Mouse (Mus musculus) left cerebral cortex, adult 2 months (tissue): ENCODE data around the gene Col18a1. TPM values are rescaled to one million over a fixed set of nuclear protein-coding genes. Genes with fewer than 3 reads are reported as not detected.
A peak's percentile ranks its signal among the peaks of the same experiment; 100 is the strongest.

ENCODE experiments used
- DNase-seq, 2 experiments: peaks; one replicate each; pipeline ENCODE4 v3.0.0; 2021 to 2022; ENCODE audit warnings: low spot score in 2 of 2, mixed read lengths in 1 of 2; ENCODE audit errors: extremely low spot score in 1 of 2
- H3K27ac ChIP-seq: fragments of 200-600 bp; 2 replicates; pipeline ENCODE4 v1.8.1; 2022
- H3K4me3 ChIP-seq: fragments of 200-600 bp; 2 replicates; pipeline ENCODE4 v1.8.1; 2022
- CTCF ChIP-seq: fragments of 200-600 bp; IDR thresholded peaks from 2 replicates; pipeline ENCODE4 v1.8.1; 2022; ENCODE audit warnings: antibody characterized with exemption, mild to moderate bottlenecking, moderate library complexity
- intact Hi-C: fragments of 180-260 bp; cut with DNase I; formaldehyde crosslinking; loops from one replicate; pipeline ENCODE4 v1.15.1; 2025
- total RNA-seq, 2 experiments: library from RNA; stranded (reverse); gene quantifications; 2 replicates each; pipeline ENCODE4 v1.2.3; 2021

Gene Col18a1
- total RNA-seq, 2 experiments from 2014 or later = 3.6 to 3.8 TPM

- H3K4me3 ChIP-seq = no peak overlapping the region
- H3K27ac ChIP-seq = no peak overlapping the region
- no peak for TF ChIP-seq CTCF
- no peak for DNase-seq
- intact Hi-C loops = no loop called here
Measured at GRCm38 (mm10) chr10:77170400-77170799, 4.1 kb upstream of the Col18a1 start.

- Histone ChIP-seq H3K4me3 (peak overlapping the region; percentile 39), H3K27ac (no peak overlapping the region)
- intact Hi-C loops = no loop called here
- DNase-seq = no peak
- no peak for TF ChIP-seq CTCF
Measured at GRCm38 (mm10) chr10:77165318-77165945, 916 bp downstream of the Col18a1 start.

- Histone ChIP-seq H3K4me3 (no peak overlapping the region), H3K27ac (no peak overlapping the region)
- no peak for DNase-seq
- no peak for TF ChIP-seq CTCF
- intact Hi-C loops = no loop called here
Measured at GRCm38 (mm10) chr10:77164437-77165052, 1.8 kb downstream of the Col18a1 start.

GRCm38 (mm10) chr10:77164041-77164436 lies 2.3 kb downstream of the Col18a1 start:
- no peak for DNase-seq
- no peak for TF ChIP-seq CTCF
- intact Hi-C loops = no loop called here
- no peak overlapping the region for H3K27ac ChIP-seq
- no peak overlapping the region for H3K4me3 ChIP-seq

- Histone ChIP-seq H3K4me3 (no peak overlapping the region), H3K27ac (no peak overlapping the region)
- no peak for TF ChIP-seq CTCF
- intact Hi-C loops = no loop called here
- DNase-seq = no peak
Measured at GRCm38 (mm10) chr10:77163392-77163977, 2.9 kb downstream of the Col18a1 start.

- Histone ChIP-seq H3K27ac (no peak overlapping the region), H3K4me3 (no peak overlapping the region)
- no peak for TF ChIP-seq CTCF
- intact Hi-C loops = no loop called here
- no peak for DNase-seq
Measured at GRCm38 (mm10) chr10:77159573-77159972, 6.8 kb downstream of the Col18a1 start.

- DNase-seq = no peak
- H3K4me3 ChIP-seq = no peak overlapping the region
- H3K27ac ChIP-seq = no peak overlapping the region
- intact Hi-C loops = no loop called here
- no peak for TF ChIP-seq CTCF
Measured at GRCm38 (mm10) chr10:77158948-77159347, 7.4 kb downstream of the Col18a1 start.

- Histone ChIP-seq H3K27ac (no peak overlapping the region), H3K4me3 (no peak overlapping the region)
- TF ChIP-seq CTCF = no peak
- DNase-seq = no peak
- intact Hi-C loops = no loop called here
Measured at GRCm38 (mm10) chr10:77157245-77158019, 8.9 kb downstream of the Col18a1 start.

GRCm38 (mm10) chr10:77152178-77152621 lies 14.1 kb downstream of the Col18a1 start:
- Histone ChIP-seq H3K27ac (no peak overlapping the region), H3K4me3 (no peak overlapping the region)
- intact Hi-C loops = no loop called here
- no peak for TF ChIP-seq CTCF
- DNase-seq = no peak

- Histone ChIP-seq H3K27ac (no peak overlapping the region), H3K4me3 (no peak overlapping the region)
- TF ChIP-seq CTCF = no peak
- DNase-seq = no peak
- intact Hi-C loops = no loop called here
Measured at GRCm38 (mm10) chr10:77151551-77152002, 14.8 kb downstream of the Col18a1 start.

GRCm38 (mm10) chr10:77150947-77151521 lies 15.3 kb downstream of the Col18a1 start:
- H3K27ac ChIP-seq = no peak overlapping the region
- intact Hi-C loops = no loop called here
- no peak overlapping the region for H3K4me3 ChIP-seq

More at GRCm38 (mm10) chr10:77150947-77151521, 15.3 kb downstream of the Col18a1 start:
- TF ChIP-seq CTCF = no peak
- no peak for DNase-seq
